In the genomic region with DNA sequence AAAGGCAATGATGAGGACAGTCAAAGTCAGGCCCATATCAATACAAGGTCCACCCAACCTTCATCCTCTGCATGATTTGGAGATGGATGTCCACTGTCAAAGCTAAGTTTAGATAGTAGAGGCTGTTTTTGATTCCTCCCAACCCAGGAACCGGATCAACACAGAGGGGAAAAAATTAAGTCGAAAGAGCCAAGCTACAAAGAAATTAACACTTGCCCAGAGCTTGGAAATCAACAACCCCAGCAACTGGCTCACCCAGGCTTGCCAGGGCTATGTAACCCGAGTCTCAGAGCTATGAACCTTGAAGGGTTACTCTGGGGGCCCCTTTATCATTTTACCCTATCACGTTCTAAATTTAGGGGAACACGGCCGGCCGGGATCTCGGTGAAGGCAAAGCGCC, we compare ENCODE assay signal across 10 mouse cellular contexts. TPM values are rescaled to one million over a fixed set of nuclear protein-coding genes. Genes with fewer than 3 reads are reported as not detected.
DNase-seq lines count a peak whose midpoint lies in the region; ATAC-seq lines count a peak whose summit lies in the region.
"Had no signal": no experiment of that assay in that cellular context is flagged by ENCODE, and none has a peak within 500 bp of the region (broad histone marks: within the 10 kb centered on the region; RNA-seq: fewer than 3 reads in every experiment).

No protein-coding gene starts in this region.

- DNase-seq in liver, embryonic 11.5 days (ENCODE audit: low spot score): no peak
- peak; percentile 42 for DNase-seq in limb, embryonic 10.5 days (ENCODE audit: low spot score)
- DNase-seq in left cerebral cortex, adult 11 months (ENCODE audit: low spot score): no peak
- DNase-seq in gastrocnemius, postnatal 4 days (ENCODE audit: low spot score in 2 of 2): no peak
- DNase-seq: adrenal gland, postnatal 25 days; kidney, postnatal 14 days had no signal

- H3K27me3 ChIP-seq in liver, embryonic 11.5 days (replicated peaks; ENCODE audit: control insufficient read depth, insufficient read depth, low read length): peaks cover 89% of the 10 kb centered on the region
- H3K27me3 ChIP-seq in liver, embryonic 12.5 days (replicated peaks): peaks cover 86% of the 10 kb centered on the region
- H3K27me3 ChIP-seq in embryonic facial prominence, embryonic 15.5 days: peaks cover 62% of the 10 kb centered on the region
- H3K27me3 ChIP-seq in limb, embryonic 10.5 days (ENCODE audit: low read depth, poor library complexity, severe bottlenecking): peaks cover 51% of the 10 kb centered on the region
- H3K27me3 ChIP-seq in neural tube, embryonic 12.5 days (replicated peaks): peaks cover 79% of the 10 kb centered on the region

- no peak for ATAC-seq in liver, embryonic 11.5 days (replicated peaks; ENCODE audit: low FRiP score)
- no peak for ATAC-seq in liver, embryonic 12.5 days
- ATAC-seq in embryonic facial prominence, embryonic 15.5 days (ENCODE audit: insufficient number of reproducible peaks, low FRiP score, low TSS enrichment, low read depth): no peak
- ATAC-seq in neural tube, embryonic 12.5 days (ENCODE audit: low FRiP score, low read depth): no peak

- H3K27ac ChIP-seq in liver, embryonic 11.5 days (ENCODE audit: low read depth, low read length): no peak overlapping the region
- no peak overlapping the region for H3K27ac ChIP-seq in liver, embryonic 12.5 days
- peak overlapping the region; percentile 58; the same call in 1 of the 2 replicates for H3K27ac ChIP-seq in embryonic facial prominence, embryonic 15.5 days (replicated peaks)
- H3K27ac ChIP-seq in limb, embryonic 10.5 days: peak overlapping the region; percentile 99
- no peak overlapping the region for H3K27ac ChIP-seq in neural tube, embryonic 12.5 days

- H3K9ac ChIP-seq in liver, embryonic 11.5 days (ENCODE audit: low read depth, low read length): no peak overlapping the region
- no peak overlapping the region for H3K9ac ChIP-seq in liver, embryonic 12.5 days
- no peak overlapping the region; the same call in 1 of the 2 replicates for H3K9ac ChIP-seq in embryonic facial prominence, embryonic 15.5 days
- no peak overlapping the region for H3K9ac ChIP-seq in neural tube, embryonic 12.5 days

- H3K4me2 ChIP-seq in liver, embryonic 11.5 days: no peak overlapping the region
- no peak overlapping the region for H3K4me2 ChIP-seq in liver, embryonic 12.5 days
- peak overlapping the region; percentile 85 for H3K4me2 ChIP-seq in embryonic facial prominence, embryonic 15.5 days (replicated peaks)
- 0 out of 2 replicates have a peak overlapping the region, but pooled peaks have one; percentile 2 for H3K4me2 ChIP-seq in neural tube, embryonic 12.5 days (replicated peaks)

- no peaks in the 10 kb centered on the region for H3K9me3 ChIP-seq in liver, embryonic 11.5 days (ENCODE audit: control insufficient read depth, low read length)
- no peaks in the 10 kb centered on the region for H3K9me3 ChIP-seq in liver, embryonic 12.5 days (replicated peaks)
- H3K9me3 ChIP-seq in embryonic facial prominence, embryonic 15.5 days (replicated peaks): no peaks in the 10 kb centered on the region
- no peaks in the 10 kb centered on the region for H3K9me3 ChIP-seq in limb, embryonic 10.5 days (replicated peaks)
- no peaks in the 10 kb centered on the region for H3K9me3 ChIP-seq in neural tube, embryonic 12.5 days

- H3K36me3 ChIP-seq in liver, embryonic 11.5 days (ENCODE audit: control insufficient read depth, insufficient read depth, low read length): no peaks in the 10 kb centered on the region
- no peaks in the 10 kb centered on the region for H3K36me3 ChIP-seq in liver, embryonic 12.5 days
- no peaks in the 10 kb centered on the region for H3K36me3 ChIP-seq in embryonic facial prominence, embryonic 15.5 days
- H3K36me3 ChIP-seq in limb, embryonic 10.5 days: peaks cover 29% of the 10 kb centered on the region
- no peaks in the 10 kb centered on the region for H3K36me3 ChIP-seq in neural tube, embryonic 12.5 days

- WGBS in liver, embryonic 11.5 days: 2% methylated on average over 9 of the region's 9 CpGs
- 3% methylated on average over 9 of the region's 9 CpGs for WGBS in liver, embryonic 12.5 days (ENCODE audit: insufficient replicate concordance)
- 8% methylated on average over 9 of the region's 9 CpGs for WGBS in embryonic facial prominence, embryonic 15.5 days
- 2% methylated on average over 9 of the region's 9 CpGs for WGBS in limb, embryonic 10.5 days
- WGBS in neural tube, embryonic 12.5 days: 3% methylated on average over 9 of the region's 9 CpGs

- H3K4me3 ChIP-seq in liver, embryonic 11.5 days (ENCODE audit: low read depth, low read length): 0 out of 2 replicates have a peak overlapping the region, but pooled peaks have one; percentile 5
- H3K4me3 ChIP-seq in liver, embryonic 12.5 days: no peak overlapping the region
- peak overlapping the region; percentile 60 for H3K4me3 ChIP-seq in embryonic facial prominence, embryonic 15.5 days (replicated peaks)
- H3K4me3 ChIP-seq in limb, embryonic 10.5 days: peak overlapping the region; percentile 73
- H3K4me3 ChIP-seq in neural tube, embryonic 12.5 days: peak overlapping the region; percentile 18; the same call in 1 of the 2 replicates

- H3K4me1 ChIP-seq in liver, embryonic 11.5 days (replicated peaks; ENCODE audit: control insufficient read depth, insufficient read depth, low read length): peaks cover 3% of the 10 kb centered on the region; the same call in 1 of the 2 replicates
- peaks cover 28% of the 10 kb centered on the region for H3K4me1 ChIP-seq in liver, embryonic 12.5 days
- peaks cover 23% of the 10 kb centered on the region for H3K4me1 ChIP-seq in embryonic facial prominence, embryonic 15.5 days
- H3K4me1 ChIP-seq in limb, embryonic 10.5 days: peaks cover 57% of the 10 kb centered on the region
- H3K4me1 ChIP-seq in neural tube, embryonic 12.5 days: peaks cover 26% of the 10 kb centered on the region

RNA-seq across cellular contexts. Expression of a gene that starts 1.7 kb away (rescaled TPM):
- 27.4 and 32.7 TPM in 2 replicates for polyA plus RNA-seq in liver, embryonic 11.5 days (2014; fragmentation: Nextera tagmentation; extraction: Ambion mirVana)
- polyA plus RNA-seq in liver, embryonic 12.5 days (2016; fragmentation: Nextera tagmentation; extraction: Ambion mirVana): 15.1 and 16.3 TPM in 2 replicates
- polyA plus RNA-seq in embryonic facial prominence, embryonic 15.5 days (2015; fragmentation: Nextera tagmentation; extraction: Ambion mirVana): 38.4 and 39.6 TPM in 2 replicates
- 54.6 and 54.7 TPM in 2 replicates for polyA plus RNA-seq in limb, embryonic 10.5 days (2016; fragmentation: Nextera tagmentation; extraction: Ambion mirVana)
- polyA plus RNA-seq in neural tube, embryonic 12.5 days (2016; fragmentation: Nextera tagmentation; extraction: Ambion mirVana): 37.9 and 46.7 TPM in 2 replicates
- total RNA-seq in gastrocnemius, postnatal 4 days (2021): 10 to 100 TPM; 28.7 to 31.2 TPM

RNA-seq across cellular contexts. Expression of a gene that starts 2.1 kb away (rescaled TPM):
- polyA plus RNA-seq in liver, embryonic 11.5 days (2014; fragmentation: Nextera tagmentation; extraction: Ambion mirVana): 1.1 and 2.9 TPM in 2 replicates
- polyA plus RNA-seq in liver, embryonic 12.5 days (2016; fragmentation: Nextera tagmentation; extraction: Ambion mirVana): 0.17 and 0.24 TPM in 2 replicates
- polyA plus RNA-seq in embryonic facial prominence, embryonic 15.5 days (2015; fragmentation: Nextera tagmentation; extraction: Ambion mirVana): 27.1 and 30.8 TPM in 2 replicates
- 101 and 131 TPM in 2 replicates for polyA plus RNA-seq in limb, embryonic 10.5 days (2016; fragmentation: Nextera tagmentation; extraction: Ambion mirVana)
- polyA plus RNA-seq in neural tube, embryonic 12.5 days (2016; fragmentation: Nextera tagmentation; extraction: Ambion mirVana): 28.4 and 28.9 TPM in 2 replicates
- 10 to 100 TPM; 14.2 to 14.6 TPM for total RNA-seq in gastrocnemius, postnatal 4 days (2021)
- total RNA-seq: left cerebral cortex, postnatal 14 days had no signal

Comparison
In these comparisons a context has a peak if more than half of its experiments do, and no peak if none do; other contexts are left out.
1. H3K27ac ChIP-seq: peak in embryonic facial prominence, embryonic 15.5 days (single experiment) and limb, embryonic 10.5 days (single experiment); none in liver, embryonic 11.5 days (single experiment), liver, embryonic 12.5 days (single experiment) and neural tube, embryonic 12.5 days (single experiment).
2. H3K4me2 ChIP-seq: peak in embryonic facial prominence, embryonic 15.5 days (single experiment) and neural tube, embryonic 12.5 days (single experiment); none in liver, embryonic 11.5 days (single experiment) and liver, embryonic 12.5 days (single experiment).